Mouse (Mus musculus): ENCODE results near the gene Vip.

DNA sequence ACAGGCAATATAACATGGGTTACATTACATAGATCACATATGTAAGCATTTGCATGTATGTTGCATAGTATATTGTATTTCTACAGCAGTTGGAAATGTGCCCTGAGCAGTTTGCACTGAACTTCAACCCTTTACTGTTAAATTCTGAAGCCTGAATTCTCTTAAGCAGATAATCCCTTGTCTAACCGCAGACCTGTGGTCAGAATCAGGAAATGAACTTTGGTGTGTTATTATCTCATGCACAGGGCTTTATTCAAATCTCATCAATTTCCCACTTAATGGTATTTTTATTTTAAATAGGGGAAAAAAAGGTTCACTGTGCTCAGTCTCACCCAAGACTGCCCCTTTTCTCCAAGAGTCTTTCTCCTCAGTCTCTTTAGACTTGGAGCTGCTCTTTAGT lies 55.3 kb downstream of the Vip start:
- TF ChIP-seq ZC3H11A (IDR thresholded peaks at IDR 0.05; ENCODE audit: low read depth, low read length) (no peak), RCOR1 (IDR thresholded peaks at IDR 0.05; ENCODE audit: low read depth, low read length) (peak; percentile 19; the same call in 1 of the 2 replicates), CTCF (IDR thresholded peaks at IDR 0.05 in 2 of 3, conservative IDR thresholded peaks at IDR 0.05 in 1 of 3; ENCODE audit: control insufficient read depth in 1 of 3, insufficient read depth in 1 of 3, low read depth in 2 of 3, low read length in 3 of 3, poor library complexity in 1 of 3, severe bottlenecking in 1 of 3) (no peak), MYC (IDR thresholded peaks at IDR 0.05; ENCODE audit: low read depth, low read length) (no peak)

Measured in MEL (cell line).